Mouse (Mus musculus) hindbrain, embryonic 11.5 days (tissue): ENCODE measurements around the gene Dus2. TPM values are rescaled to one million over a fixed set of nuclear protein-coding genes. Genes with fewer than 3 reads are reported as not detected.
A peak's percentile ranks its signal among the peaks of the same experiment; 100 is the strongest.

ENCODE experiments used
- ATAC-seq: fragments of 200-750 bp; cut with Nextera tagmentation; 2 replicates; pipeline ENCODE4 v1.8.0; 2017; ENCODE audit warnings: mild to moderate bottlenecking, moderate TSS enrichment, moderate library complexity; ENCODE audit not compliant: low FRiP score
- DNase-seq: peaks from one replicate; pipeline ENCODE4 v3.0.0-alpha.2; 2015; ENCODE audit warnings: low spot score
- H3K27ac ChIP-seq: fragments of 300-500 bp; sonication (generic); 2 replicates; pipeline ENCODE4 v1.5.1; 2014; ENCODE audit warnings: mild to moderate bottlenecking, low read depth, low read length
- H3K27me3 ChIP-seq: fragments of 300-500 bp; sonication (generic); 2 replicates; pipeline ENCODE4 v1.6.1; 2014; ENCODE audit warnings: mild to moderate bottlenecking, low read length, moderate library complexity, mixed read lengths; ENCODE audit not compliant: control insufficient read depth, insufficient read depth
- H3K36me3 ChIP-seq: fragments of 300-500 bp; sonication (generic); 2 replicates; pipeline ENCODE4 v1.6.1; 2014; ENCODE audit warnings: mild to moderate bottlenecking, low read length, moderate library complexity, mixed read lengths; ENCODE audit not compliant: control insufficient read depth, insufficient read depth
- H3K4me1 ChIP-seq: fragments of 300-500 bp; sonication (generic); replicated peaks from 2 replicates; pipeline ENCODE4 v1.6.1; 2014; ENCODE audit warnings: low read length, mixed read lengths; ENCODE audit not compliant: control insufficient read depth, insufficient read depth
- H3K4me2 ChIP-seq: fragments of 300-500 bp; sonication (generic); replicated peaks from 2 replicates; pipeline ENCODE4 v1.6.1; 2014; ENCODE audit warnings: mild to moderate bottlenecking, low read depth, low read length
- H3K4me3 ChIP-seq: fragments of 300-500 bp; sonication (generic); 2 replicates; pipeline ENCODE4 v1.5.1; 2014; ENCODE audit warnings: low read depth, low read length
- H3K9ac ChIP-seq: fragments of 300-500 bp; sonication (generic); 2 replicates; pipeline ENCODE4 v1.6.1; 2014; ENCODE audit warnings: low read depth, low read length
- H3K9me3 ChIP-seq: fragments of 300-500 bp; sonication (generic); 2 replicates; pipeline ENCODE4 v1.6.1; 2016; ENCODE audit warnings: low read length; ENCODE audit not compliant: control insufficient read depth
- WGBS: fragments of 180-500 bp; shearing (Covaris S2); extraction: QIAGEN DNeasy Blood & Tissue Kit; methylation state at CpG from one replicate; pipeline ENCODE4 v1.1.7; 2014; 5-methylcytosine and 5-hydroxymethylcytosine counted together
- polyA plus RNA-seq: library from polyadenylated mRNA; unstranded; fragments of >200 nt; fragmentation: Nextera tagmentation; extraction: Ambion mirVana; gene quantifications from 2 replicates; pipeline ENCODE4 v1.2.1, GENCODE M21; 2014

Dus2 gene
- polyA plus RNA-seq, 1 experiment from 2014 or later, result 22.0 TPM

DNA sequence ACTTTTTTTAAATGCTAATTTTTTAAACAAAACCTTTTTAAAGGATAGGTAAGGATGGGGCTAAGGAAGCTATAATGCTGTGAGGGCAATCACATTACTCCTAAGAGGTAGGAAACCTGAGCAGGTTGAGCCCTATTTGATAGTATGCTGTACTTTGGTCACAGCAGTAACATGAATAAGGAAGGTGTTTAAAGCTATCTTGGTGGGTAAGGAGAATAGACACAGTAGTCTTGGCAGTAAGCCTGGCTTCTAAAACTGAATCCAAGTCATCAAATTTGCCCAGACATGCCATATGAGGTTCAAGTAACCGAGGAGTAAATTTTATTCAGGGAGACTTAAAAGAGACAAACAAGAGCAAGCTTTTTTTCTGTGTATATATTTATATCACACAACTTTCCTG lies 78.4 kb downstream of the Dus2 start:
- Histone ChIP-seq H3K27ac (no peak overlapping the region), H3K9me3 (no peaks in the 10 kb centered on the region), H3K4me1 (no peaks in the 10 kb centered on the region), H3K9ac (no peak overlapping the region), H3K4me2 (no peak overlapping the region), H3K27me3 (no peaks in the 10 kb centered on the region), H3K4me3 (no peak overlapping the region), H3K36me3 (no peaks in the 10 kb centered on the region)
- ATAC-seq, result no peak
- 78% methylated on average over 1 of the region's 1 CpGs for WGBS
- no peak for DNase-seq

DNA sequence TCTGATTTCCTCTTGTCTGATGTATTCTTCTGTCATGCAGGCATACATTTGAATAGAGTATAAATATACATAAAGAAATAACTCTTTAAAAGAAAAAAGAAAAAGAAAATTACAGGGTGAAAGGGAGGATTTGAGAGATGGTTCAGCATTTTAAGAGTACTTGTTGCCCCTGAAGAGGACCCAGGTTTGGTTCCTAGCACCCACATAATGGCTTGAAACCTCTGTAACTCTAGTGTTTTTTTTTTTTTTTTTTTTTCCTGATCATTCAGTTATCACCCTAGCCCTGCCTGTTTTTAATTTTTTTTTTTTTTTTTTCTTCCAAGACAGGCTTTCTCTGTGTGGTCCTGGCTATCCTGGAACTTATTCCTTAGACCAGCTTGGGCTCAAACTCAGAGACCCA lies 81.0 kb downstream of the Dus2 start:
- H3K4me1 ChIP-seq, result no peaks in the 10 kb centered on the region
- H3K27me3 ChIP-seq, result no peaks in the 10 kb centered on the region
- H3K4me3 ChIP-seq, result no peak overlapping the region
- no peak overlapping the region for H3K9ac ChIP-seq
- no peaks in the 10 kb centered on the region for H3K9me3 ChIP-seq
- DNase-seq, result no peak
- no peaks in the 10 kb centered on the region for H3K36me3 ChIP-seq
- ATAC-seq, result no peak
- no peak overlapping the region for H3K4me2 ChIP-seq
- H3K27ac ChIP-seq, result no peak overlapping the region

DNA sequence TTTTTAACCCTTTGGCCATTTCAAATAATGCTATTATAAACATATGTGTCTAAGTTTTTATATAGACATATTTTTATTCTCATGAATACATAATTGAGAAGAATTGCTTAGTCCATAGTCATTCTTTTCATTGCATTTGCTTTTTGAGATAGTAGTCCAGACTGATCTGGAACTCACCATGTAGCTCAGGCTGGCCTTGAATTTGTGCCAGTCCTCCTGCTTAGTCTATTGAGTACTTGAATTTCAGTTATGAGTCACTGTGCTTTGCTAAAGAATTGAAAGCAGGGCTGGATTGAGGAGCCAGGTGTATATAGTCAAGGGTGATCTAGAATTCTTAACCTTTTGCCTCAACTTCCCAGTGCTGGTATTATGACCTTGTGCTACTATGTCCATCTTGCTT lies 83.1 kb downstream of the Dus2 start:
- Histone ChIP-seq H3K27me3 (no peaks in the 10 kb centered on the region), H3K4me3 (no peak overlapping the region), H3K9me3 (no peaks in the 10 kb centered on the region), H3K4me2 (no peak overlapping the region), H3K4me1 (no peaks in the 10 kb centered on the region), H3K27ac (no peak overlapping the region), H3K9ac (no peak overlapping the region), H3K36me3 (0 out of 2 replicates have a peak, but pooled peaks cover 2% of the 10 kb centered on the region)
- no peak for ATAC-seq
- no peak for DNase-seq

DNA sequence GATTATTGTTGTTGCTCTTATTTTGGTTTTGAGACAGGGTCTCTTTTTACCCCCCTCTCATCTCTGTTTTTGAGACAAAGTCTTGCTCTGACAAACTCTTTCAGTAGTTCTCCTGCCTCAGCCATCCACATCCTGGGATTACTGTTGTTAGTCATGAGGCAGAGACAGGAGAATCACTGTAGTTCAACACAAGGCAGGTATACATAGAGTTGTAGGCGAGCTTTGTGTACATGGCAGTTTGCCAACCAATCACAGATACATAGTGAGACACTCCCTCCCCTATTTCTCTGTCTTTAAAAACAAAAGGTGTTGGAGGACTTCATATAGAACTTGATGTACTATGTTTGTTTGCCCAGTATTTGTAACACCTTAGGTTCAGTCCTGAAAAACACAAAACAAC lies 83.5 kb downstream of the Dus2 start:
- H3K27ac ChIP-seq, result no peak overlapping the region
- H3K4me2 ChIP-seq, result no peak overlapping the region
- 0 out of 2 replicates have a peak, but pooled peaks cover 2% of the 10 kb centered on the region for H3K36me3 ChIP-seq
- no peaks in the 10 kb centered on the region for H3K4me1 ChIP-seq
- H3K9me3 ChIP-seq, result no peaks in the 10 kb centered on the region
- ATAC-seq (no peak), DNase-seq (no peak)
- H3K9ac ChIP-seq, result no peak overlapping the region
- no peaks in the 10 kb centered on the region for H3K27me3 ChIP-seq
- 96% methylated on average over 1 of the region's 1 CpGs for WGBS
- no peak overlapping the region for H3K4me3 ChIP-seq

DNA sequence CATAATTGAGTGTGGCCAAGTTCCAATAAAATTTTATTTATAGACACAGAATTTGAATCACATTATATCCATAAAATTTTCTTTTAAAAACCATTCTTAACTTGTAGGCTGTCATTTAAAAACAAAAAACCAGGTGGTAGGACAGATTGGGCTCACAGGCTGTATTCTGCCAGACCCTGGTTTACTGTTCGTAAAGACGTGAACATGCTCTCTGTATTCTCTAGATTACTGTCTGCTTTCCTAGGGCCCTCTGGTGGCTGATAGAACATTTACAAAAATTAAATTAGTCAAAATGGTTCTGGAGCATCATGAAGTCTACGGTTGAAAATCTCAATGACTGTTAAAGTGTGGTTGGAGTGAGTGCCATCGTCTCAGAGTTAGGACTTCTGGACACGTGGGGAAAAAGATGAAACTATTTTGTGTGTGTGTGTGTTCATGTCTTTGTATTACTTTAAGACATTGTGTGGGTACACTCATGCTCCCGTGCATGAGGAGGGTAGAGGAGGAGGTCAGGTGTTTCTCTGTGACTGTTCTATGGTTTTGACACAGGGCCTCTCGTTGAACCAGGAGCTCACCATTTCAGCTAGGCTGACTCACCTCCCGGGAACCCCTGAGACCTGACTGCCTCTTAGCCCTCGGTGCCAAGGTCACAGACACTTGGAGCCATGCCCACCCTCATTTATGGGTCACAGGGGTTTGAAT lies 84.2 kb downstream of the Dus2 start:
- ATAC-seq (no peak), DNase-seq (no peak)
- Histone ChIP-seq H3K4me2 (no peak overlapping the region), H3K36me3 (0 out of 2 replicates have a peak, but pooled peaks cover 2% of the 10 kb centered on the region), H3K4me3 (no peak overlapping the region), H3K9me3 (no peaks in the 10 kb centered on the region), H3K27me3 (no peaks in the 10 kb centered on the region), H3K27ac (no peak overlapping the region), H3K4me1 (no peaks in the 10 kb centered on the region), H3K9ac (no peak overlapping the region)
- 89% methylated on average over 9 of the region's 9 CpGs for WGBS

DNA sequence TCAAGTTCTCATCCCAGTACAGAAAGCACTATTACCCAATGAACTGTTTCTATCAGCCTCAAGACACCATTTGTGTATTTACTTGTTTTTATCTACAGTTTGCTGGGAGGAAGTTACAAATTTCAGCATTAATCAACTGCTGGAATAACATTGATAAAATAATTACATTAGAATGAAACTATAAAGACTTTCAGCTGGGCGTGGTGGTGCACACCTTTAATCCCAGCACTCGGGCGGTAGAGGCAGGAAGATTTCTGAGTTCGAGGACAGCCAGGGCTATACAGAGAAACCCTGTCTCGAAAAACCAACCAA lies 84.7 kb downstream of the Dus2 start:
- no peak overlapping the region for H3K27ac ChIP-seq
- no peaks in the 10 kb centered on the region for H3K27me3 ChIP-seq
- no peak for ATAC-seq
- no peak overlapping the region for H3K4me2 ChIP-seq
- WGBS, result 96% methylated on average over 5 of the region's 5 CpGs
- no peaks in the 10 kb centered on the region for H3K4me1 ChIP-seq
- DNase-seq, result no peak
- H3K4me3 ChIP-seq, result no peak overlapping the region
- H3K36me3 ChIP-seq, result 0 out of 2 replicates have a peak, but pooled peaks cover 2% of the 10 kb centered on the region
- H3K9me3 ChIP-seq, result no peaks in the 10 kb centered on the region
- no peak overlapping the region for H3K9ac ChIP-seq

DNA sequence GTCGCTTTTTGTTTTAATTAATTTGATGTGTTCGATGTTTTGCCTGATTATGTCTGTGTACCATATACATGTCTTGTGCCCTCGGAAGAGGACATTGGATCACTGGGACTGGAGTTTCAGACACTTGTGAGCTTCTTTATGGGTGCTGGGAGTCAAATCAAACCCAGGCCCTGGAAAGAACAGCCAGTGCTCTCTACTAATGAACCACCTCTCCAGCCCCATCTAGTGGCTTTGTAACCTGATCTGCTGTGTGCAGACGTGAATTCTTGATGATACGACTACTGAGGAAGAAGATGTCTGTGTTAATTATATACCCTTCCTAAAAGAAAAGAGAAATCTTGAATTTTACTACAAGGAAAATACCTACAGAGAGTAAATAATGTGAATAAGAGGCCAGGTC lies 85.5 kb downstream of the Dus2 start:
- no peak overlapping the region for H3K4me3 ChIP-seq
- no peak overlapping the region for H3K27ac ChIP-seq
- H3K27me3 ChIP-seq, result no peaks in the 10 kb centered on the region
- H3K36me3 ChIP-seq, result 0 out of 2 replicates have a peak, but pooled peaks cover 2% of the 10 kb centered on the region
- peak; percentile 34 for DNase-seq
- no peak for ATAC-seq
- no peaks in the 10 kb centered on the region for H3K4me1 ChIP-seq
- WGBS, result 83% methylated on average over 5 of the region's 5 CpGs
- H3K9ac ChIP-seq, result no peak overlapping the region
- no peaks in the 10 kb centered on the region for H3K9me3 ChIP-seq
- H3K4me2 ChIP-seq, result no peak overlapping the region

DNA sequence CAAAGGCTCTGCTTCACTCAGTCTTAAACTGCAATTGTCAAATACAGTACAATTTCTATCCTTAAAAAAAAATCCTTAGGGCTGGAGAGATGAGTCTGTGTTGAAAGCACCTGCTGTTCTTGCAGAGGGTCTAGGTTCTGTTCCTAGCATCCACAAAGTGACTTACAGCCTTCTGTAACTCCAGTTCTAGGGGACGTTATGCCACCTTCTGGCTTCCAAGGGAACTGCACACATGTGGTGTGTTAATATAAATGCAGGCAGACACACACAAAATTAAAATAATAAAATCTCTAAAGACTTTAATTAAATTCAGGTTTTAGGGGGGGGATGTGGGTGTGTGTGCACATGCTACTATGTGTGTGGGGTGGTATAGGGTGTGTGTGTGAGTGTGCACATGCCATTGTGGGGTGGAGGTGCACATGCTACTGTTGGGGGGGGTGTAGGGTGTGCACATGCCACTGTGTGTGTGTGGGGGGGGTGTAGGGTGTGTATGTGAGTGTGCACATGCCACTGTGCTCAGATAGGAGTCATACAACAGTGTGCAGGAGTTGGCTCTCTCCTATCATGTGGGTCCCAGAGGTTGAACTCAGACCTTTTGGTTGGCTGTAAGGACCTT lies 86.4 kb downstream of the Dus2 start:
- DNase-seq, result no peak
- Histone ChIP-seq H3K4me1 (no peaks in the 10 kb centered on the region), H3K36me3 (0 out of 2 replicates have a peak, but pooled peaks cover 2% of the 10 kb centered on the region), H3K4me3 (no peak overlapping the region), H3K9me3 (no peaks in the 10 kb centered on the region), H3K4me2 (no peak overlapping the region), H3K27me3 (no peaks in the 10 kb centered on the region), H3K9ac (no peak overlapping the region), H3K27ac (no peak overlapping the region)
- no peak for ATAC-seq
- 97% methylated on average over 1 of the region's 1 CpGs for WGBS

DNA sequence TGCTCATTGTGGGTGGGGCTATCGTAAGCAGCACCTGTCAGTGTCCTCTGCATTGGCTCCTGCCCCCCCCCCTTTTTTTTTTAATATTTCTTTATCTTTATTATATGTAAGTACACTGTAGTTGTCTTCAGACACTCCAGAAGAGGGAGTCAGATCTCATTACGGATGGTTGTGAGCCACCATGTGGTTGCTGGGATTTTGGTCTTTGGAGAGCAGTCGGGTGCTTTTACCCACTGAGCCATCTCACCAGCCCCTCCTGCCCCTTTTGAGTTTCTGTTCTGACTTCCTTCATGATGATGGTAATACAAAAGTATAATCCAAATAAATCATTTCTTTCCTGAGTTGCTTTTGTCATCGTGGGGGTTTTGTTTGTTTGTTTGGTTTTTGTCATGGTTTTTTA lies 111.2 kb downstream of the Dus2 start:
- Histone ChIP-seq H3K9me3 (no peaks in the 10 kb centered on the region), H3K4me1 (no peaks in the 10 kb centered on the region), H3K4me2 (no peak overlapping the region), H3K9ac (no peak overlapping the region), H3K27me3 (no peaks in the 10 kb centered on the region), H3K4me3 (no peak overlapping the region), H3K27ac (no peak overlapping the region), H3K36me3 (no peaks in the 10 kb centered on the region)
- ATAC-seq, result no peak
- no peak for DNase-seq
- 95% methylated on average over 4 of the region's 4 CpGs for WGBS
